Mouse (Mus musculus): ENCODE data around the gene Olfr350. TPM values are rescaled to one million over a fixed set of nuclear protein-coding genes. Genes with fewer than 3 reads are reported as not detected.

Olfr350 gene
- not detected for polyA plus RNA-seq (2014; fragmentation: Illumina TruSeq; extraction: RNeasy Lipid Tissue Mini Kit (QIAGEN cat#74804); ENCODE audit: low read depth, low replicate concordance)

DNA sequence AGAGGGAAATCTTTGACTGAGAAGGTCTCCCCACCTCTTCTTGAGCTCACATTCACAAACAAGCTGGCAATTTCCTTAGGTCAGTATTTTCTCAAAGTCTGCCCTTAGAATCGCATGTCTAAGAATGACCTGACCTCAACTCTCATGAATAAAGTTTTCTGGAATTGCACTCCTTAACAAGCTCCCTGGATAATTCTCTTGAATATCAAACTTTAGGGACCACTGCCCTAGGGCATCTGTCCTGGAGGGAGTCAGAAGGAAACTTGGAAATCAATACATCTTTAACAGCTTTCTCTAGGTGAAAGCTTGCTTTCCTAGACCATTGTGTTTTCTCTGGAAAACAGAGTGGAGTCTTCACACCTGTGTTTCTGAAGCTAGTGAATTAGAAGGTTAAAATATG, at the start of gene Olfr350:
Gene Olfr350, plus strand, starts transcription at position 301 of the 400 bp plus-strand sequence.

DNA sequence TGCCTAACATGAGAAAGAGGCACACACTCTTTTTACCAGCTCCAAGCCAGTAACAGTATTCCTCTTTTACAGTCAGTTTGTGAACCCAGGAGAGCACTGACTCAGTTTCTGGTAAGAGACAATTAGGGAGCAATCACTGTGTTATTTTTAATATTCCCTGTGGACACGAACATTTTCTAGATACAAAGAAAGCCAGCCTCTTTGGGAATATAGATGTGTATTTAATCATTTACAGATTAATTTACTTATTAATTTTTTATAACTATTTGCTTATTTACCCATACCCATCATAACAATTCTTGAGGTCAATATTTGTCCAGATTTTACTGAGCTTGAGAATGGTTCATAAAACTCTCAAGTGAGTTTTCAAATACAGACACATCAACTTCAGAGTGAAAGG, 29.2 kb upstream of the Olfr350 start, which contains the start of gene Olfr3:
Gene Olfr3, minus strand, starts transcription at position 101 of the 400 bp plus-strand sequence.

DNA sequence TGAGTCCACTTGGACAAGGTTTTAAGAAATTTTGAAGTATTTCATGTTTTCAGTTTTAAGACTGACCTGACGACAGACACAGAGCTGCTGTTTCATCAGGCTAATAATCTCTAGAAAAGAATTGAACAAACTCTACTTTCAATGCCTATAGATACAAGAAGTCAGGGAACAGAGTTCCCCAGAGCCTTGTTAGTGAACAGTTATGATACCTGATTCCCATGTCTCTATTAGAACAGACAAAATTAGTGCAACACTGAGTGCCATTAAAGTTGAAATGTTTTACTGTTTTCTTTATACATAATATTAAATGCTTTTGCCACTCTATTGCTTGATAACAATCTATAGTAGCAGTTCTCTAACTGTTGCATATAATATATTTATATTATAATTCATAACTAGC, 16.4 kb downstream of the Olfr350 start, which contains the start of gene Olfr351:
Gene Olfr351, minus strand, starts transcription at position 101 of the 400 bp plus-strand sequence.

DNA sequence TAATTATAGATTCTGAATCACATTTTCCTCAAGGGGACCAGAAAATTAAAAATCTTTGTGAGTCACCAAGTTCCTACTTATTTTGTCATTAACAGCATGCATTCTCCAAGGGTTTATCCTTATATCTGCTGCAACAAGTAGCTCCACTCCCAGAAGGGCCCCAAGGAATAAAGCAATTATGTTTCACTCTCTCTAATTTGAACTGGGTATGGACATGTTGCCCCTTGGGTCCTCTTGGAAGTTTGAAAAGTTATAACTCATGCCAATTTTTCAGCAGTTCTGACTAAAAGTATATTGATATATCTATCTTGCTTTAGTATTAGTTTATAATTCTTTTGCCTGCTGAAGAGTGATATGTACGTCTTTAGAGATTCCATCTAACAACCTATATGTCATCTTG, 22.1 kb downstream of the Olfr350 start, which contains the start of gene Olfr352:
Gene Olfr352, plus strand, starts transcription at position 301 of the 400 bp plus-strand sequence.

DNA sequence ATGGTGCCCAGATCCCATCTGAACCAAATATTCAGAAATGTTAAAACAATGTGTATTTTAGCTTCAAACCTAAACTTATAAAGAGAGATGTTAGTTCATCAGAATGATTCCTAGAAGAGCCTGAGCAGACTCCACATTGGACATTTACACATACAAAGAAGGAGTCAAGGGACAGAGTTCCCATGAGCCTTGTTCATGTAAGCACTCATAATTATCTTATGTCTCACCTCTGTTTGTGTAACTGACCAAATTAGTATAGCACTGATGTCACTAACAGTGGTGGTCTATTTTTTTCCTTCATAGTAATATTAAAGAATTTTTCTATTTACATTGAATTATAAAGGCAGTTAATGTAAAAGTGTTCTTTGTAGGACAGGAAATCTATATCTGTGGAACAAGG, 46.7 kb downstream of the Olfr350 start, which contains the start of gene Olfr353:
Gene Olfr353, minus strand, starts transcription at position 101 of the 400 bp plus-strand sequence.

Other genes with a start within 250 kb of the Olfr350 start
- not detected for gene Olfr345, start 206.3 kb upstream of the Olfr350 start, polyA plus RNA-seq (2014; fragmentation: Illumina TruSeq; extraction: RNeasy Lipid Tissue Mini Kit (QIAGEN cat#74804); ENCODE audit: low read depth, low replicate concordance)
- not detected for gene Olfr346, start 160.5 kb upstream of the Olfr350 start, polyA plus RNA-seq (2014; fragmentation: Illumina TruSeq; extraction: RNeasy Lipid Tissue Mini Kit (QIAGEN cat#74804); ENCODE audit: low read depth, low replicate concordance)
- not detected for gene Olfr347, start 114.4 kb upstream of the Olfr350 start, polyA plus RNA-seq (2014; fragmentation: Illumina TruSeq; extraction: RNeasy Lipid Tissue Mini Kit (QIAGEN cat#74804); ENCODE audit: low read depth, low replicate concordance)
- gene Olfr348, start 62.0 kb upstream of the Olfr350 start, polyA plus RNA-seq (2014; fragmentation: Illumina TruSeq; extraction: RNeasy Lipid Tissue Mini Kit (QIAGEN cat#74804); ENCODE audit: low read depth, low replicate concordance) = not detected
- not detected for gene Olfr50, start 55.8 kb upstream of the Olfr350 start, polyA plus RNA-seq (2014; fragmentation: Illumina TruSeq; extraction: RNeasy Lipid Tissue Mini Kit (QIAGEN cat#74804); ENCODE audit: low read depth, low replicate concordance)
- gene Olfr3, start 29.3 kb upstream of the Olfr350 start, polyA plus RNA-seq (2014; fragmentation: Illumina TruSeq; extraction: RNeasy Lipid Tissue Mini Kit (QIAGEN cat#74804); ENCODE audit: low read depth, low replicate concordance) = not detected
- gene Olfr351, start 16.4 kb downstream of the Olfr350 start, polyA plus RNA-seq (2014; fragmentation: Illumina TruSeq; extraction: RNeasy Lipid Tissue Mini Kit (QIAGEN cat#74804); ENCODE audit: low read depth, low replicate concordance) = not detected
- gene Olfr352, start 22.1 kb downstream of the Olfr350 start, polyA plus RNA-seq (2014; fragmentation: Illumina TruSeq; extraction: RNeasy Lipid Tissue Mini Kit (QIAGEN cat#74804); ENCODE audit: low read depth, low replicate concordance) = not detected
- gene Olfr353, start 46.6 kb downstream of the Olfr350 start, polyA plus RNA-seq (2014; fragmentation: Illumina TruSeq; extraction: RNeasy Lipid Tissue Mini Kit (QIAGEN cat#74804); ENCODE audit: low read depth, low replicate concordance) = not detected
- not detected for gene Olfr354, start 59.4 kb downstream of the Olfr350 start, polyA plus RNA-seq (2014; fragmentation: Illumina TruSeq; extraction: RNeasy Lipid Tissue Mini Kit (QIAGEN cat#74804); ENCODE audit: low read depth, low replicate concordance)
- not detected for gene Olfr355, start 82.6 kb downstream of the Olfr350 start, polyA plus RNA-seq (2014; fragmentation: Illumina TruSeq; extraction: RNeasy Lipid Tissue Mini Kit (QIAGEN cat#74804); ENCODE audit: low read depth, low replicate concordance)
- not detected for gene Olfr356, start 90.8 kb downstream of the Olfr350 start, polyA plus RNA-seq (2014; fragmentation: Illumina TruSeq; extraction: RNeasy Lipid Tissue Mini Kit (QIAGEN cat#74804); ENCODE audit: low read depth, low replicate concordance)
- not detected for gene Olfr357, start 147.5 kb downstream of the Olfr350 start, polyA plus RNA-seq (2014; fragmentation: Illumina TruSeq; extraction: RNeasy Lipid Tissue Mini Kit (QIAGEN cat#74804); ENCODE audit: low read depth, low replicate concordance)
- gene Olfr358, start 163.0 kb downstream of the Olfr350 start, polyA plus RNA-seq (2014; fragmentation: Illumina TruSeq; extraction: RNeasy Lipid Tissue Mini Kit (QIAGEN cat#74804); ENCODE audit: low read depth, low replicate concordance) = not detected
- not detected for gene Olfr360, start 219.4 kb downstream of the Olfr350 start, polyA plus RNA-seq (2014; fragmentation: Illumina TruSeq; extraction: RNeasy Lipid Tissue Mini Kit (QIAGEN cat#74804); ENCODE audit: low read depth, low replicate concordance)
- not detected for gene Olfr361, start 243.0 kb downstream of the Olfr350 start, polyA plus RNA-seq (2014; fragmentation: Illumina TruSeq; extraction: RNeasy Lipid Tissue Mini Kit (QIAGEN cat#74804); ENCODE audit: low read depth, low replicate concordance)

All from heart, adult 10 weeks (tissue).